Mouse (Mus musculus) MEL (cell line): ENCODE results near the gene Slc6a16. TPM values are rescaled to one million over a fixed set of nuclear protein-coding genes. Genes with fewer than 3 reads are reported as not detected.

Experiments used
- DNase-seq: peaks from one replicate; pipeline ENCODE4 v3.0.0; 2011; ENCODE audit warnings: low read depth, low spot score
- H3K27ac ChIP-seq: 2 replicates; pipeline ENCODE4 v1.5.1; 2012; ENCODE audit warnings: low read depth, mild to moderate bottlenecking, control low read depth, low read length, moderate library complexity; ENCODE audit not compliant: control insufficient read depth
- H3K27me3 ChIP-seq, 2 experiments: fragments of 150-350 bp in 1 of 2; sonication (generic) in 1 of 2; 2 replicates each; pipeline ENCODE4 v1.6.1; 2012; ENCODE audit warnings: low read length in 2 of 2, mild to moderate bottlenecking in 2 of 2, improper control_type of control experiment in 1 of 2, moderate library complexity in 1 of 2; ENCODE audit not compliant: insufficient read depth in 2 of 2, control insufficient read depth in 1 of 2
- H3K36me3 ChIP-seq, 2 experiments: 2 replicates each; pipeline ENCODE4 v1.6.1; 2012 to 2014; ENCODE audit warnings: low read length in 2 of 2, improper control_type of control experiment in 1 of 2, inconsistent platforms in 1 of 2, mild to moderate bottlenecking in 1 of 2; ENCODE audit not compliant: insufficient read depth in 2 of 2, control insufficient read depth in 1 of 2
- H3K4me1 ChIP-seq, 2 experiments: fragments of 150-350 bp in 1 of 2; sonication (generic) in 1 of 2; 2 replicates each; pipeline ENCODE4 v1.6.1; 2012; ENCODE audit warnings: low read length in 2 of 2, improper control_type of control experiment in 1 of 2, mild to moderate bottlenecking in 1 of 2; ENCODE audit not compliant: insufficient read depth in 2 of 2, control insufficient read depth in 1 of 2
- H3K4me3 ChIP-seq, 2 experiments: fragments of 150-350 bp in 1 of 2; sonication (generic) in 1 of 2; 2 replicates each; pipeline ENCODE4 v1.5.1; 2012; ENCODE audit warnings: low read depth in 2 of 2, low read length in 2 of 2, mild to moderate bottlenecking in 2 of 2, moderate library complexity in 2 of 2, control low read depth in 1 of 2, improper control_type of control experiment in 1 of 2; ENCODE audit not compliant: control insufficient read depth in 1 of 2, insufficient read depth in 1 of 2
- H3K79me2 ChIP-seq: 2 replicates; pipeline ENCODE4 v1.6.1; 2012; ENCODE audit warnings: mild to moderate bottlenecking, low read length, moderate library complexity; ENCODE audit not compliant: control insufficient read depth, poor library complexity, insufficient read depth
- H3K9ac ChIP-seq: 2 replicates; pipeline ENCODE4 v1.6.1; 2012; ENCODE audit warnings: low read depth, mild to moderate bottlenecking, control low read depth, low read length, moderate library complexity; ENCODE audit not compliant: control insufficient read depth, poor library complexity, severe bottlenecking
- H3K9me3 ChIP-seq: fragments of 150-350 bp; sonication (generic); replicated peaks from 2 replicates; pipeline ENCODE4 v1.6.1; 2012; ENCODE audit warnings: mild to moderate bottlenecking, low read length, improper control_type of control experiment, moderate library complexity; ENCODE audit not compliant: insufficient read depth
- BHLHE40 ChIP-seq: IDR thresholded peaks from 2 replicates; pipeline ENCODE4 v1.6.1; 2012; ENCODE audit warnings: low read depth, mild to moderate bottlenecking, inconsistent platforms, low read length, improper control_type of control experiment, borderline replicate concordance
- CHD1 ChIP-seq: IDR thresholded peaks from 2 replicates; pipeline ENCODE4 v1.6.1; 2012; ENCODE audit warnings: low read depth, mild to moderate bottlenecking, inconsistent platforms, low read length, improper control_type of control experiment
- CHD2 ChIP-seq: IDR thresholded peaks from 2 replicates; pipeline ENCODE4 v1.6.1; 2011; ENCODE audit warnings: low read length, improper control_type of control experiment
- CTCF ChIP-seq, 3 experiments: IDR thresholded peaks in 2 of 3; conservative IDR thresholded peaks in 1 of 3; 2 replicates each; pipeline ENCODE4 v1.5.1; 2011 to 2012; ENCODE audit warnings: low read length in 3 of 3, low read depth in 2 of 3, mild to moderate bottlenecking in 2 of 3, improper control_type of control experiment in 1 of 3, inconsistent platforms in 1 of 3, mixed read lengths in 1 of 3, moderate library complexity in 1 of 3; ENCODE audit not compliant: control insufficient read depth in 1 of 3, insufficient read depth in 1 of 3, poor library complexity in 1 of 3, severe bottlenecking in 1 of 3
- E2F4 ChIP-seq: IDR thresholded peaks from 2 replicates; pipeline ENCODE4 v1.6.1; 2011; ENCODE audit warnings: low read depth, low read length, improper control_type of control experiment, borderline replicate concordance
- ELF1 ChIP-seq: IDR thresholded peaks from 2 replicates; pipeline ENCODE4 v1.6.1; 2014; ENCODE audit warnings: low read depth, mild to moderate bottlenecking, inconsistent platforms, low read length, improper control_type of control experiment, moderate library complexity
- EP300 ChIP-seq, 2 experiments: IDR thresholded peaks; 2 replicates each; pipeline ENCODE4 v1.6.1; 2011; ENCODE audit warnings: improper control_type of control experiment in 2 of 2, low read length in 2 of 2, low read depth in 1 of 2, mild to moderate bottlenecking in 1 of 2
- ETS1 ChIP-seq: IDR thresholded peaks from 2 replicates; pipeline ENCODE4 v1.6.1; 2012; ENCODE audit warnings: low read depth, mild to moderate bottlenecking, inconsistent platforms, low read length, improper control_type of control experiment, moderate library complexity
- GABPA ChIP-seq: IDR thresholded peaks from 2 replicates; pipeline ENCODE4 v1.6.1; 2012; ENCODE audit warnings: low read depth, mild to moderate bottlenecking, inconsistent platforms, low read length, improper control_type of control experiment, moderate library complexity
- GATA1 ChIP-seq: IDR thresholded peaks from 2 replicates; pipeline ENCODE4 v1.6.1; 2011; ENCODE audit warnings: low read depth, low read length, improper control_type of control experiment
- JUND ChIP-seq: IDR thresholded peaks from 2 replicates; pipeline ENCODE4 v1.6.1; 2011; ENCODE audit warnings: low read depth, mild to moderate bottlenecking, improper control_type of control experiment, low read length
- MAFK ChIP-seq: IDR thresholded peaks from 2 replicates; pipeline ENCODE4 v1.6.1; 2011; ENCODE audit warnings: low read depth, mild to moderate bottlenecking, low read length, improper control_type of control experiment, borderline replicate concordance
- MEF2A ChIP-seq: IDR thresholded peaks from 2 replicates; pipeline ENCODE4 v1.6.1; 2014; ENCODE audit warnings: low read depth, mild to moderate bottlenecking, inconsistent platforms, low read length, improper control_type of control experiment; ENCODE audit not compliant: poor library complexity, insufficient replicate concordance, severe bottlenecking; ENCODE audit errors: extremely low read depth
- MXI1 ChIP-seq: IDR thresholded peaks from 2 replicates; pipeline ENCODE4 v1.6.1; 2011; ENCODE audit warnings: mild to moderate bottlenecking, low read depth, low read length, improper control_type of control experiment
- MYB ChIP-seq: IDR thresholded peaks from 2 replicates; pipeline ENCODE4 v1.6.1; 2011; ENCODE audit warnings: mild to moderate bottlenecking, low read depth, low read length, improper control_type of control experiment
- NELFE ChIP-seq: IDR thresholded peaks from 2 replicates; pipeline ENCODE4 v1.6.1; 2011; ENCODE audit warnings: low read depth, low read length, improper control_type of control experiment
- NRF1 ChIP-seq: IDR thresholded peaks from 2 replicates; pipeline ENCODE4 v1.6.1; 2014; ENCODE audit warnings: low read depth, mild to moderate bottlenecking, inconsistent platforms, low read length, improper control_type of control experiment, moderate library complexity; ENCODE audit not compliant: poor library complexity, insufficient read depth, severe bottlenecking
- POLR2A ChIP-seq, 2 experiments: IDR thresholded peaks; 2 replicates each; pipeline ENCODE4 v1.6.1; 2011 to 2012; ENCODE audit warnings: low read length in 2 of 2, mild to moderate bottlenecking in 2 of 2, control low read depth in 1 of 2, improper control_type of control experiment in 1 of 2, low read depth in 1 of 2, moderate library complexity in 1 of 2; ENCODE audit not compliant: control insufficient read depth in 1 of 2, insufficient read depth in 1 of 2, poor library complexity in 1 of 2
- POLR2AphosphoS2 ChIP-seq: IDR thresholded peaks from 2 replicates; pipeline ENCODE4 v1.6.1; 2011; ENCODE audit warnings: low read length, improper control_type of control experiment
- RAD21 ChIP-seq: IDR thresholded peaks from 2 replicates; pipeline ENCODE4 v1.6.1; 2011; ENCODE audit warnings: mild to moderate bottlenecking, low read depth, low read length, improper control_type of control experiment
- SIN3A ChIP-seq: IDR thresholded peaks from 2 replicates; pipeline ENCODE4 v1.6.1; 2012; ENCODE audit warnings: low read length, improper control_type of control experiment, inconsistent platforms
- SMC3 ChIP-seq: IDR thresholded peaks from 2 replicates; pipeline ENCODE4 v1.6.1; 2011; ENCODE audit warnings: low read depth, low read length, improper control_type of control experiment
- TBP ChIP-seq: IDR thresholded peaks from 2 replicates; pipeline ENCODE4 v1.8.0; 2011; ENCODE audit warnings: low read depth, low read length, improper control_type of control experiment
- TCF12 ChIP-seq: IDR thresholded peaks from 2 replicates; pipeline ENCODE4 v1.6.1; 2014; ENCODE audit warnings: low read depth, mild to moderate bottlenecking, inconsistent platforms, low read length, improper control_type of control experiment, moderate library complexity
- USF1 ChIP-seq: IDR thresholded peaks from 2 replicates; pipeline ENCODE4 v1.6.1; 2014; ENCODE audit warnings: low read depth, mild to moderate bottlenecking, inconsistent platforms, low read length, improper control_type of control experiment, moderate library complexity
- USF2 ChIP-seq, 2 experiments: IDR thresholded peaks; 2 replicates each; pipeline ENCODE4 v1.6.1; 2011 to 2012; ENCODE audit warnings: improper control_type of control experiment in 2 of 2, low read length in 2 of 2, borderline replicate concordance in 1 of 2, inconsistent platforms in 1 of 2, low read depth in 1 of 2, mild to moderate bottlenecking in 1 of 2; ENCODE audit not compliant: insufficient read depth in 1 of 2
- ZC3H11A ChIP-seq: IDR thresholded peaks from 2 replicates; pipeline ENCODE4 v1.6.1; 2012; ENCODE audit warnings: low read depth, mild to moderate bottlenecking, inconsistent platforms, low read length, improper control_type of control experiment
- ZKSCAN1 ChIP-seq: IDR thresholded peaks from 2 replicates; pipeline ENCODE4 v1.6.1; 2012; ENCODE audit warnings: low read depth, mild to moderate bottlenecking, inconsistent platforms, low read length, improper control_type of control experiment, moderate library complexity
- ZMIZ1 ChIP-seq: IDR thresholded peaks from 2 replicates; pipeline ENCODE4 v1.6.1; 2012; ENCODE audit warnings: low read depth, mild to moderate bottlenecking, inconsistent platforms, low read length, improper control_type of control experiment, moderate library complexity
- ZNF384 ChIP-seq: IDR thresholded peaks from 2 replicates; pipeline ENCODE4 v1.6.1; 2012; ENCODE audit warnings: low read depth, mild to moderate bottlenecking, inconsistent platforms, low read length, improper control_type of control experiment
- polyA plus RNA-seq, 2 experiments: library from polyadenylated mRNA; stranded (reverse) in 1 of 2; unstranded in 1 of 2; fragments of >175 nt in 1 of 2; fragments of >200 nt in 1 of 2; gene quantifications; 2 replicates each; pipeline versions ENCODE4 v1.2.1 to v1.2.4; 2012; ENCODE audit warnings: low replicate concordance in 2 of 2, low read depth in 1 of 2; ENCODE audit not compliant: insufficient read length in 2 of 2, insufficient read depth in 1 of 2, missing spikeins in 1 of 2
- total RNA-seq: library from RNA; depleted of rRNA; stranded (reverse); fragments of 300-350 nt; gene quantifications from 2 replicates; pipeline ENCODE4 v1.2.3, GENCODE M21; 2012

Slc6a16 gene
- total and polyA plus RNA-seq, 3 experiments = not detected

GRCm38 (mm10) chr7:45273672-45274071, 32.8 kb downstream of the Slc6a16 start:
- no peak for TF ChIP-seq MEF2A
- TF ChIP-seq POLR2AphosphoS2 = no peak
- TF ChIP-seq NRF1 = no peak
- TF ChIP-seq ZKSCAN1 = no peak
- no peak for TF ChIP-seq POLR2A (IDR thresholded peaks at IDR 0.05; ENCODE audit: control insufficient read depth in 1 of 2, insufficient read depth in 1 of 2, low read depth in 1 of 2, low read length in 2 of 2, poor library complexity in 1 of 2)
- TF ChIP-seq ZNF384 = no peak
- no peak for TF ChIP-seq USF2 (IDR thresholded peaks at IDR 0.05; ENCODE audit: borderline replicate concordance in 1 of 2, insufficient read depth in 1 of 2, low read depth in 1 of 2, low read length in 2 of 2)
- no peak for TF ChIP-seq CHD2
- no peak for TF ChIP-seq TCF12
- no peak for TF ChIP-seq MAFK
- no peak for TF ChIP-seq MXI1
- TF ChIP-seq BHLHE40 = no peak
- no peak for TF ChIP-seq JUND
- no peak for TF ChIP-seq NELFE
- no peak for TF ChIP-seq ELF1
- no peak for TF ChIP-seq TBP
- TF ChIP-seq USF1 = no peak
- no peak for TF ChIP-seq CHD1
- no peak for TF ChIP-seq ZMIZ1
- DNase-seq = no peak
- H3K4me1 ChIP-seq = peaks cover 0 to 3% of the 10 kb centered on the region in 2 experiments; a peak in 1 of 4 replicates
- no peak overlapping the region for H3K4me3 ChIP-seq
- no peak overlapping the region for H3K9ac ChIP-seq
- no peaks in the 10 kb centered on the region for H3K9me3 ChIP-seq
- no peaks in the 10 kb centered on the region for H3K79me2 ChIP-seq
- no peaks in the 10 kb centered on the region for H3K36me3 ChIP-seq
- no peak overlapping the region for H3K27ac ChIP-seq
- peaks cover 0 to 5% of the 10 kb centered on the region in 2 experiments; a peak in 3 of 4 replicates for H3K27me3 ChIP-seq

DNA sequence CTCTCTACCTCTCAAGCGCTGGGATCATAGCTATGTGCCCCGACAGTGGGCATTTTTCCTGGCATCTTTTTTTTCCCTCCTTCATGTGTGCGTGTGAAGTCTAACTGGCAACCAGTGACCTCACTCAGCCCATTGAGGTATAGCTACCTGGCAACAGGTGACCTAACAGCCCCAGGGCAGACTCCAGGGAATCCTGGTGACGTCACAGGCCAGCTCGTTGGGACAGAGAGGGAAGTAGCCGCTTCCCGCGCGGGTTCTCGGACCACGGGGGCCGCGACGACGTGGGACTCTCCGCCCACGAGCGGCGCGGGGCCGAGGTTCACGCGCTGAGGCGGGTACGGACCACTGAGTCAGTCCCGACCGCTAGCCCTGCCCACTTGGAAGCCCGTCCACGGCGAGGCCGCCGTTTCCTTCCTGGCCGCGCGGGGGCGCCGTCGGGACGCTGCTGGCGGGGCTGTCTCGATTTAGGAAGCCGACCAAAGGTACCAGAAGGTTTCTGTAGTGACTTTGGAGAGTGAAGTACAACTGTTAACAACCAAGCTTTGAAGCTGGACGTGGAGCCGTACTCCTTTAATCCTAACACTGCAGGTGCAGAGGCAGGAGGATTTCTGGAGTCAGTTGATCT, 36.4 kb downstream of the Slc6a16 start, which contains the start of gene Slc6a21:
TSS of gene Slc6a21 (plus strand) at position 378 of the 625 bp plus-strand sequence.
- Histone ChIP-seq H3K36me3 (no peaks in the 10 kb centered on the region), H3K79me2 (no peaks in the 10 kb centered on the region), H3K9ac (peak within 1 kb of the TSS; percentile 38; the same call in 1 of the 2 replicates), H3K27me3 (peaks cover 0 to 4% of the 10 kb centered on the region in 2 experiments; a peak in 2 of 4 replicates), H3K27ac (no peak within 1 kb of the TSS), H3K4me3 (peak within 1 kb of the TSS; percentile 48 to 51; a peak in 3 of 4 replicates), H3K4me1 (peaks cover 0 to 3% of the 10 kb centered on the region in 2 experiments; a peak in 1 of 4 replicates), H3K9me3 (no peaks in the 10 kb centered on the region)
- DNase-seq = peak; percentile 77
- TF ChIP-seq E2F4 (no peak), ZC3H11A (peak; percentile 52), ZKSCAN1 (no peak), CHD2 (no peak), USF2 (IDR thresholded peaks at IDR 0.05; ENCODE audit: borderline replicate concordance in 1 of 2, insufficient read depth in 1 of 2, low read depth in 1 of 2, low read length in 2 of 2) (no peak), USF1 (no peak), EP300 (IDR thresholded peaks at IDR 0.05; ENCODE audit: low read depth in 1 of 2, low read length in 2 of 2) (no peak), ETS1 (no peak), SIN3A (no peak), MEF2A (no peak), SMC3 (peak; percentile 70), CTCF (IDR thresholded peaks at IDR 0.05 in 2 of 3, conservative IDR thresholded peaks at IDR 0.05 in 1 of 3; ENCODE audit: control insufficient read depth in 1 of 3, insufficient read depth in 1 of 3, low read depth in 2 of 3, low read length in 3 of 3, poor library complexity in 1 of 3, severe bottlenecking in 1 of 3) (peak; percentile 86 to 97 (median 92)), RAD21 (peak; percentile 74), GATA1 (no peak), NRF1 (no peak), BHLHE40 (no peak), ZMIZ1 (no peak), TBP (no peak), GABPA (no peak), MYB (no peak)
